Mouse (Mus musculus): Measurements from ENCODE around the gene Zfp692.

Gene Zfp692

GRCm38 (mm10) chr11:58308661-58309060 is 1.8 kb downstream of the Zfp692 start:
- DNase-seq, result peak in 1 of 2 experiments; percentile 18

DNA sequence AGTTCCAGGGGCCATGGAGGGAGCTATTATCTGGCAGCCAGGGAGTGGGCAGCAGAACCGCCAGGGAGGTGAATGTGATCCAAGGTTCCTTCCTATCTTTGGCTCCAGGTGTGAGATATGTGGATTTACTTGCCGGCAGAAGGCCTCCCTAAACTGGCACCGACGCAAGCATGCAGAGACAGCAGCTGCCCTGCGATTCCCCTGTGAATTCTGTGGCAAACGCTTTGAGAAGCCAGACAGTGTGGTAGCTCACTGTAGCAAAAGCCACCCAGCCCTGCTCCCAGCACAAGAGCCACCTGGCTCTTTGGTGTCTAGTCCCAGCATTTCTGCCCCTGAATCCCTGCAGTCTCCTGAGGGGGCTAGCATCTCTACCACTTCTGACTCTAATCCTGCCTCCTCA is 7.2 kb downstream of the Zfp692 start:
- DNase-seq, result no peak

- no peak for DNase-seq
These were observed 8.8 kb downstream of the Zfp692 start for GRCm38 (mm10) chr11:58315536-58316168.

DNA sequence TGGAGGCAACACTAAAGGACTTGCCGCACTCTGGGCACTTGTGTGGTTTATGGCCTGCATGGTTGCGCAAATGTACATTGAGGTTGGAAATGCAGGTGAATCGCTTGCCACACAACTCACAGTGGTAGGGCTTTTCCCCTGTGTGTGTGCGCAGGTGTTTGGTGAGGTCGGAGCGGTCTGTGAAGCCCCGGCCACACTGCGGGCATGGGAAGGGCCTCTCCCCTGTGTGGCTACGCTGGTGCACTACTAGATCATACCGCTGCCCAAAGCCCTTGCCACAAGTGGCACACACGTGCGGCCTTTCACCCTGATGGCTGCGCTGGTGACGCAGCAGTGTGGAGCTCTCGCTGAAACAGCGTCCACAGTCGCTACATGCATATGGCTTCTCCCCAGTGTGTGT is 9.5 kb downstream of the Zfp692 start:
- no peak for DNase-seq

GRCm38 (mm10) chr11:58316768-58317390 is 10.0 kb downstream of the Zfp692 start:
- DNase-seq, result no peak

GRCm38 (mm10) chr11:58322824-58323569 is 16.1 kb downstream of the Zfp692 start:
- DNase-seq, result peak; percentile 98

- no peak for DNase-seq
These were observed 16.9 kb downstream of the Zfp692 start for GRCm38 (mm10) chr11:58323570-58324340.

DNA sequence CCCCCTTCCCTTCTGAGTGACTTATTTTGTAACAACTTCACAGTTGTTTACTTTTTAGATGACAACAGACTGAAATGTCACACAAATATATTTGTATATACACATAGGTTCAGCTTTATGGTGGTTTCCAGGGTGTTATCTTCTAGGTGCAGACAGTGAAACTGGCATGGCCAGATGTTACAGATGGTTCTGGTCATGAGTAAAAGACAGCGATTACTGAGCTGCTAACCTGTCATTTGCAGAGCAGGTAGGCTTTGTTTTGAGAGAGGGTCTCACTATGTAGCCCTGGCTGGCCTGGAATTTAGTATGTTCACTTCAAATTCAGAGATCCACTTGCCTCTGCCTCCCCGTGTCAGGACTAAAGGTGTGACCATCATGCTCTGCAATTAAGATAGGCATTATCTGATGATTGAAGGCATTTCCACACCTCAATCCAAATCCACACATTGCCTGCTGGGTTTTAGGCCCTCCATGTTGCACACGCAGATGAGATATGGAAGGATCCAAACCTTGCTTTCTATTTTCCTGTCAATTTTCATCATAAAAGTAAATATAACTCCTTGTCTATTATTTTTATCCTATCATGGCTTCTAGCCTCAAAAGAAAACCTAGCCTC is 17.9 kb downstream of the Zfp692 start:
- no peak for DNase-seq

DNA sequence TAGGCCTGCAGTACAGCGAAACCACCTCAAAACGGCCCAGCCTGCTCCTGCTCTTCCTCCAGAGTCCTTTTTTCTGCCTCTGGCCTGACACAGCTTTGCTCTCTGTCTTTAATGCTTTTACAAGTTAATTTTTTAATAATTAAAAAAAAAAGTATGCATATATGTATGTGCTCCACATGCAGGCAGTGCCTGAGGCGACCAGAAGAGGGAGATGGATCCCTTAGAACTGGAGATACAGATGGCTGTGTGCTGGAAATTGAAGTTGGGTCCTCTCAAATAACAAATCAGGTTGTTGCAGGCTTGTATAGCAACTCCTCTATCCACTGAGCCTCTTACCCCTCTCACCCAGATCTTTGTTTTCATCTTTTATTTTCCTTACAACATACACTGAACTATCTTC is 19.9 kb downstream of the Zfp692 start:
- no peak for DNase-seq

GRCm38 (mm10) chr11:58329906-58330275 is 23.0 kb downstream of the Zfp692 start:
- DNase-seq, result no peak

DNA sequence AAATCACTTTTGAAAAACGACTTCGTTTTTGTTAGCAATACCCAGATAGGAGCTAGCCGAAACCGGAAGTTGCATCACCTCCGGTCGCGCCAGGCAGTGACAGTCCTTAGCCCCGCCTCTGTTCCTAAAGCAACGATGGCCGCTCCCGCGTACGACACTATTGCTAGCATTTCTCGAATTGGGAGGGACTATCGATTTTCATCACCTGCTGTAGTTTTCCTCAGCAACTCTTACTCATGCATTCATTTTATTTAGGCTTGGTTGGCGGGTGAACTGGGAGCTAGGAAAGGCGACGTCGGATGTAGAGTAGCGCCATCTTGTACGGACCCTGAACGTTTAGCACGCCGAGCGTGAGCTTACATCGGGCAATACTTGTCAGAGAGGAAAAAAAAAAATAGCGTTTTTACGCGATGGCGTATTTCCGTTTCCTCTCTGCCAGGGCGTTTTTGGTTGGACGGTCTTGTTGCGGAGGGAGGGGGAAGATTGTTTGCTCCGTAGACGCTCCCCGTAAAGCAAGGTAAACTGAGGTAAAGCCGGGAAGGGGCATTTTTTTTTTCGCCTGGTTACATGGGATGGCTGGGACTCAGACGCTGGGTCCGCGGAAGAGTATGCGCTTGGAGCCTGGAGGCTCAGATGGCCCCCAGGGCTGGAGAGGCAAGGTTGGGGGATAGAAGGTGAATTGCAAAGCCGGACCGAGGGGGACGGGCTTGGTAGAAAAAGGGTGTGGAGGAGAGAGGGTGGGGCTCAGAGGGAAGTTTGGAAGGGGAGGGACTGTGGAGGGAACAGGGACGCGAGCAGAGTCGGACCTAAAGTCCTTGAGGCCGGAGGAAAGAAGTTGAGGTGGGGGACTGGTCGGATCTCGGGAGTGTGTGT is 23.6 kb downstream of the Zfp692 start, which contains the start of the genes Zfp672 and Sh3bp5l:
Zfp672 (minus strand) TSS at position 64 of the 873 bp plus-strand sequence.
Sh3bp5l (plus strand) TSS at position 449 of the 873 bp plus-strand sequence.
- DNase-seq, result peak; percentile 91

DNA sequence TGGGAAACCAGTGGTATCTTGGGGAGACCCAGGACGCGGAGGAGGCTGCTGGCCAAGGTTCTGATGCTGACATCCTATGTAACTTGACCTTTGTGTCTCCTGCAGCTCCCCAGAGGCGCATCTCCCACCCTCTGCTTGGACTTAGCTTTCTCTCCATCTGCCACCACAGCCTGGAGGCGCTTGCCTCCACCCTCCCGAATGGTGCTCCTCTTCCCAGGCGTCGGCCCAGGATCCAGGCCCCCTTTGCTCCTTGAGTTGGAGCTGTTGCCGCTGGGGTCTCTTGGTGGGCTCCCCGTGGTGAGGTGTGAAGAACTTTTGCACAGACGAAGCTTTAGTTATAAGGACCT is 24.3 kb downstream of the Zfp692 start:
- no peak for DNase-seq

- no peak for DNase-seq
These were observed 24.7 kb downstream of the Zfp692 start for GRCm38 (mm10) chr11:58331546-58331945.

DNA sequence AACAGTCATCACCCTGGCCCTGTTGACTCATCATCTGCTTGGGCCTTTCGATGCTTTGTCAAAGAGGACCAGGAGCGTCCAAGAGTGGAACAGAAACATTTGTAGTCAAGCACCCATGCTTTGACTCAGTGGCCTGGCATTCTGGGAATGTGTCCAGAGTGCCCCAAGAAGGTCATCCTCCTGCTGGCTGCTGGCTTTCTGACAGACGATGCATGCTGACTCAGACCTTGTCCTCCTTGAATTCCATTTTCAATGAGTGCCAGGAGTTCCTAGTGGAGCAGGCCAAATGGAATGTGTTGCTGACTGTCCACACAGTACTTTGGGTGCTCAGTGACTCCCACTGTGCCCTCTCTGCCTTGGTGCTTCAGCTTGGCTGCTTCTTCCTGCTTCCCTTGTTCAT is 27.9 kb downstream of the Zfp692 start:
- peak; percentile 34 to 70 for DNase-seq

GRCm38 (mm10) chr11:58346745-58347144 is 39.9 kb downstream of the Zfp692 start:
- DNase-seq, result no peak

DNA sequence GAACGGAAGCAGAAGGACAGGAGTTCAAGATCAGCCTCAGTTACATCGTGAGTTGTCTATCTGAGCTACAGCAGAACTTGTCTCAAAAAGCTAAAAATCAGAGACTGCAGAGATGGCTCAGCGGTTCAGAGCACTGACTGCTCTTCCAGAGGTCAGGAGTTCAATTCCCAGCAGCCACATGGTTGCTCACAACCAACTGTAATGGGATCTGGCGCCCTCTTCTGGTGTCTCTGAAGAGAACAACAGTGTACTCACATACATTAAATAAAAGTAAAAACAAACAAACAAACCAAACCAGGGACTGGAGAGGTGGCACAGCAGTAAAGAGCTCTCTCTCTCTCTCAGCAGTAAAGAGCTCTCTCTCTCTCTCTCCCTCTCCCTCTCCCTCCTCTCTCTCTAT is 43.8 kb downstream of the Zfp692 start:
- no peak for DNase-seq

DNA sequence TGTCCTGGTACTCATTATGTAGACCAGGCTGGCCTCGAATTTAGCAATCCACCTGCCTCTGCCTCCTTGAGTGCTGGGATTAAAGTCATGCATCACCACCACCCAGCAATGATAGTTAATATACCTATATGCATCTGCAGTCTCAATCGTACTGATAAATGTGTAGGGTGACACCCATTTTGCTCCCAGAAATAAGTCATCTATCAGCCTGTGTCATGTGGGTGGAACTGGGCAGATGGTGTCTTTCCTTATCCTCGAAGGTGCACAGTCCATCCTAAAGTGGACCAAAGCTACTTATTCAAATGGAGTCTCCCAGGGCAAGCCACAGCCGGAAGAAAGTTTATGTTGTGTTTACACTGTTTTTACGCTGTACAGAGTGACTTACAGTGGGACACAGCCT is 44.3 kb downstream of the Zfp692 start:
- DNase-seq, result no peak

- no peak for DNase-seq
These were observed 46.0 kb downstream of the Zfp692 start for GRCm38 (mm10) chr11:58352681-58353548.

DNA sequence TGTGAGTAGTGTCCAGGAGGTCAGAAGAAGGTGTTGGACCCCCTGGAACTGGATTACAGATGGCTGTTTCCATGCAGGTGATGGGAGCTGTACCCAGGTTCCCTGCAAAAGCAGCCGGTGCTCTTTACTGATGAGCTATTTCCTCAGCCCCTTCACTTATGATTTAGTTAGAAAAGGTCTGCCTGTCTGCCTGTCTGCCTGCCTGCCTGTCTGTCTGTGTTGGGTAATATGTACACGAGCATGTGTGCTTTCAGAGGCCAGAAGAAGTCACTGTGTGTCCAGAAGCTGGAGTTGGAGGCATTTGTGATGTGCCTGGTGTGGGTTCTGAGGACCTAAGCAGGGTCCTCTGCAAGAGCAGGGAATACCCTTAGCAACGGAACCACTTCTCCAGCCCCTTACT is 46.8 kb downstream of the Zfp692 start:
- no peak for DNase-seq

GRCm38 (mm10) chr11:58354476-58354875 is 47.6 kb downstream of the Zfp692 start:
- DNase-seq, result no peak

DNA sequence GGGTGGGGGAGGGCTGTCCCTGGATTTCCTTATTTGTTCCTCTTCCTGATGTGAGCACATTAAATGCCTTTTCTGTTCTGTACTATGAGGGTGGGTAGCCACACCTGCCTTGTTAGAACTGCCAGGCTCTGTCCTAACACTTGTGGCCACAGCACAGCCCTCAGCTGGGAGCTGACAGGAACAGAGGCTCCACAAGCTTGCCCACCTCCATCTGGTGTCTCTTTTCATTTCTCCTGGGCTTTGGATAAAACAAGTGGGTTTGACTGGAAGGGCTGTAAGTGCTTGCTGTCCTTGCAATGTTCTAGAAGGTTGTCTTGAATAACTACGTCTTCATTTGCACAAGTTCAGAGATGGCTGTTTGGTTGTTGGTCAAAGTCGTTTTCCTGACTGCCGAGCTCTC is 48.1 kb downstream of the Zfp692 start:
- no peak for DNase-seq

All from lung, postnatal 4 days (tissue).